Mouse (Mus musculus) hindbrain, embryonic 11.5 days (tissue): Measurements from ENCODE around the gene Nr1d1. TPM values are rescaled to one million over a fixed set of nuclear protein-coding genes. Genes with fewer than 3 reads are reported as not detected.
A peak's percentile ranks its signal among the peaks of the same experiment; 100 is the strongest.

Experiments
- ATAC-seq: fragments of 200-750 bp; cut with Nextera tagmentation; 2 replicates; pipeline ENCODE4 v1.8.0; 2017; ENCODE audit warnings: mild to moderate bottlenecking, moderate TSS enrichment, moderate library complexity; ENCODE audit not compliant: low FRiP score
- DNase-seq: peaks from one replicate; pipeline ENCODE4 v3.0.0-alpha.2; 2015; ENCODE audit warnings: low spot score
- H3K27ac ChIP-seq: fragments of 300-500 bp; sonication (generic); 2 replicates; pipeline ENCODE4 v1.5.1; 2014; ENCODE audit warnings: mild to moderate bottlenecking, low read depth, low read length
- H3K27me3 ChIP-seq: fragments of 300-500 bp; sonication (generic); 2 replicates; pipeline ENCODE4 v1.6.1; 2014; ENCODE audit warnings: mild to moderate bottlenecking, low read length, moderate library complexity, mixed read lengths; ENCODE audit not compliant: control insufficient read depth, insufficient read depth
- H3K36me3 ChIP-seq: fragments of 300-500 bp; sonication (generic); 2 replicates; pipeline ENCODE4 v1.6.1; 2014; ENCODE audit warnings: mild to moderate bottlenecking, low read length, moderate library complexity, mixed read lengths; ENCODE audit not compliant: control insufficient read depth, insufficient read depth
- H3K4me1 ChIP-seq: fragments of 300-500 bp; sonication (generic); replicated peaks from 2 replicates; pipeline ENCODE4 v1.6.1; 2014; ENCODE audit warnings: low read length, mixed read lengths; ENCODE audit not compliant: control insufficient read depth, insufficient read depth
- H3K4me2 ChIP-seq: fragments of 300-500 bp; sonication (generic); replicated peaks from 2 replicates; pipeline ENCODE4 v1.6.1; 2014; ENCODE audit warnings: mild to moderate bottlenecking, low read depth, low read length
- H3K4me3 ChIP-seq: fragments of 300-500 bp; sonication (generic); 2 replicates; pipeline ENCODE4 v1.5.1; 2014; ENCODE audit warnings: low read depth, low read length
- H3K9ac ChIP-seq: fragments of 300-500 bp; sonication (generic); 2 replicates; pipeline ENCODE4 v1.6.1; 2014; ENCODE audit warnings: low read depth, low read length
- H3K9me3 ChIP-seq: fragments of 300-500 bp; sonication (generic); 2 replicates; pipeline ENCODE4 v1.6.1; 2016; ENCODE audit warnings: low read length; ENCODE audit not compliant: control insufficient read depth
- WGBS: fragments of 180-500 bp; shearing (Covaris S2); extraction: QIAGEN DNeasy Blood & Tissue Kit; methylation state at CpG from one replicate; pipeline ENCODE4 v1.1.7; 2014; 5-methylcytosine and 5-hydroxymethylcytosine counted together
- polyA plus RNA-seq: library from polyadenylated mRNA; unstranded; fragments of >200 nt; fragmentation: Nextera tagmentation; extraction: Ambion mirVana; gene quantifications from 2 replicates; pipeline ENCODE4 v1.2.1, GENCODE M21; 2014

Nr1d1 gene
- polyA plus RNA-seq, 1 experiment from 2014 or later = 1.4 TPM

- peak overlapping the region; percentile 100 for H3K4me3 ChIP-seq
- ATAC-seq = no peak
- no peaks in the 10 kb centered on the region for H3K27me3 ChIP-seq
- peaks cover 13% of the 10 kb centered on the region for H3K4me1 ChIP-seq
- H3K4me2 ChIP-seq = peak overlapping the region; percentile 84
- 23% methylated on average over 5 of the region's 5 CpGs for WGBS
- H3K9ac ChIP-seq = peak overlapping the region; percentile 100
- no peak overlapping the region for H3K27ac ChIP-seq
- peak; percentile 8 for DNase-seq
- H3K9me3 ChIP-seq = no peaks in the 10 kb centered on the region
- peaks cover 5% of the 10 kb centered on the region; the same call in 1 of the 2 replicates for H3K36me3 ChIP-seq
Observed at GRCm38 (mm10) chr11:98797306-98797705, 22.2 kb upstream of the Nr1d1 start.

- Histone ChIP-seq H3K4me1 (peaks cover 13% of the 10 kb centered on the region), H3K27me3 (no peaks in the 10 kb centered on the region), H3K4me2 (peak overlapping the region; percentile 84), H3K27ac (peak overlapping the region; percentile 100), H3K4me3 (peak overlapping the region; percentile 100), H3K9ac (peak overlapping the region; percentile 100), H3K36me3 (peaks cover 5% of the 10 kb centered on the region; the same call in 1 of the 2 replicates), H3K9me3 (no peaks in the 10 kb centered on the region)
- WGBS = 6% methylated on average over 23 of the region's 23 CpGs
- peak; percentile 51; the same call in 1 of the 2 replicates for ATAC-seq
- DNase-seq = peak; percentile 90
Observed at GRCm38 (mm10) chr11:98796515-98797216, 21.5 kb upstream of the Nr1d1 start.

DNA sequence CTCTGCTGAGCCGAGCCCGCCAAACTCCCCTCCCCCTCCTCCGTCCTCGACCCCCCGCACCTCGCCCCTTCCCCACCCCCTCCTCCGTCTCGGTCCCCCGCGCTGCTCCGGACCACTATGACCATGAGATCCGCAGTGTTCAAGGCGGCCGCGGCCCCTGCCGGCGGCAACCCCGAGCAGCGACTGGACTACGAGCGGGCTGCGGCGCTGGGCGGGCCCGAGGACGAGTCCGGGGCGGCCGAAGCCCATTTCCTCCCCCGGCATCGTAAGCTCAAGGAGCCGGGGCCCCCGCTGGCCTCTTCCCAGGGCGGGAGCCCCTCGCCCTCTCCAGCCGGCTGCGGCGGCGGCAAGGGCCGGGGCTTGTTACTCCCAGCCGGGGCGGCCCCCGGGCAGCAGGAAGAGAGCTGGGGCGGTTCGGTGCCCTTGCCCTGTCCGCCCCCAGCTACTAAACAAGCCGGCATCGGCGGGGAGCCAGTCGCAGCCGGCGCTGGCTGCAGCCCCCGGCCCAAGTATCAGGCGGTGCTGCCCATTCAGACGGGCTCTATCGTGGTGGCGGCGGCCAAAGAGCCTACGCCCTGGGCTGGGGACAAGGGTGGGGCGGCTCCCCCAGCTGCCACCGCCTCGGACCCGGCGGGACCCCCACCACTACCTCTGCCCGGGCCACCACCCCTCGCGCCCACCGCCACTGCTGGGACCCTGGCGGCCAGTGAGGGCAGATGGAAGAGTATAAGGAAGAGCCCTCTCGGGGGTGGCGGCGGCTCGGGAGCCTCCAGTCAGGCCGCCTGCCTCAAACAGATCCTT, 20.8 kb upstream of the Nr1d1 start:
- under 1% methylated on average over 64 of the region's 74 CpGs for WGBS
- Histone ChIP-seq H3K4me2 (peak overlapping the region; percentile 84), H3K9me3 (no peaks in the 10 kb centered on the region), H3K9ac (peak overlapping the region; percentile 100), H3K36me3 (peaks cover 5% of the 10 kb centered on the region; the same call in 1 of the 2 replicates), H3K4me1 (peaks cover 13% of the 10 kb centered on the region), H3K27ac (peak overlapping the region; percentile 100), H3K4me3 (peak overlapping the region; percentile 100), H3K27me3 (no peaks in the 10 kb centered on the region)
- peak; percentile 62 for ATAC-seq
- DNase-seq = peak; percentile 75

DNA sequence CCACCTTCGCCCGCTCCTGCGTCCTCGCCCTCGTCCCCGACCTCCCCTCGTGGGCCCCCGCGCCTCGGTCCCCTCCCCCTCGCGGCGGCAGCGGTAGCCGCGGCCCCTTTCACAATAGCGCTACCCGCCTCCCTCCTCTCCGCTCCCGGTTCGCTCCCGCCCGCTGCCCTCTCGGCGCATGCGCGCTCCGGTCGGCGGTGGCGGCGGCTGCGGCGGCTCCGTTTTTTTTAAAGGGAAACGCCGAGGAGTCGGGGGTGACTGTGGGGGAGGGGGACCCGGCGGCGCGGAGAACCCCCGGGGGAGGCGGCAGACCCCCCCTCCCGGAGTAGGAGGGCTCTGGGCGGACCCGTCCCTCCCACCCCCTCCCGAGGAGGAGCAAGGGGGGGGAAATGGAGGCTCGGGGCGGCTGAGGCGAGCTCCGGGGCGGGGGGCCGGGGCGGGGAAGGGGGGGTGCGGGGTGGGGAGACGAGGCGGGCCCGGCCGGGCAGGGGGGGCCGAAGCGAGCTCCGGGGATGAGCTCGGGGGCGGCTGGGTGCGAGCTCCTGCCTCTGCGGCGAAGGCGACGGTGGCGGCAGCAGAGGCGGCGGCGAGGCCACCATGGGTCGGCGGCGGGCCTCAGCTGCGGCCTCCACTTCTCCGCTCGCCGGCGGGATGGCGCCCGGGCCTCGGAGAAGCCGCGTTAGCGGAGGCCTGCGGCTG, 20.0 kb upstream of the Nr1d1 start, which contains the start of gene Msl1:
Msl1 (plus strand) TSS at position 502 of the 699 bp plus-strand sequence.
- Histone ChIP-seq H3K27me3 (no peaks in the 10 kb centered on the region), H3K36me3 (no peaks in the 10 kb centered on the region), H3K9me3 (no peaks in the 10 kb centered on the region), H3K4me2 (peak within 1 kb of the TSS; percentile 84), H3K9ac (peak within 1 kb of the TSS; percentile 100), H3K27ac (peak within 1 kb of the TSS; percentile 100), H3K4me1 (peaks cover 13% of the 10 kb centered on the region), H3K4me3 (peak within 1 kb of the TSS; percentile 100)
- 0% methylated on average over 21 of the region's 89 CpGs for WGBS
- ATAC-seq (peak; percentile 64), DNase-seq (peak; percentile 91)

GRCm38 (mm10) chr11:98794469-98795014, 19.4 kb upstream of the Nr1d1 start:
- peak overlapping the region; percentile 84 for H3K4me2 ChIP-seq
- H3K27me3 ChIP-seq = no peaks in the 10 kb centered on the region
- ATAC-seq (peak; percentile 63), DNase-seq (no peak)
- peaks cover 14% of the 10 kb centered on the region for H3K4me1 ChIP-seq
- peak overlapping the region; percentile 100 for H3K4me3 ChIP-seq
- under 1% methylated on average over 29 of the region's 30 CpGs for WGBS
- H3K27ac ChIP-seq = peak overlapping the region; percentile 100
- peak overlapping the region; percentile 100 for H3K9ac ChIP-seq
- no peaks in the 10 kb centered on the region for H3K36me3 ChIP-seq
- H3K9me3 ChIP-seq = no peaks in the 10 kb centered on the region

DNA sequence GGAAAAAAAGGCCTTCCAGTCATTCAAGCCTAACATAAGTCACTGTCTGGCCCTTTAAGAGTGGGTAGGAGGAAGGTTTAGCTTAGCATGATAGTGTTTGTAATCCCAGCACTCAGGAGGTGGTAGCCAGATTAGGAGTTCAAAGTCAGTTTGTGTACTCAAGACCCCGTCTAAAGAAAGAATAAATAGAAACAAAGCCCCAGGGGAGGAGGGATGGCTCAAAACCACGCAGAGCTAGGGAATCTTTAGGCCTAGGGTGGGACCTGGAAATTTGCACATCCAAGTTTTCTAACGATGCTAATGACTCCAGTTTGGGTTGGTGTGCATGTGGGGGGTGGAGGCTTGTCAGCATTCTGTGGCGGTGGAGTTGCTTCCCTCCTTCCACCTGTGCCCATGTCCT, 16.9 kb upstream of the Nr1d1 start:
- Histone ChIP-seq H3K4me1 (peaks cover 9% of the 10 kb centered on the region), H3K36me3 (no peaks in the 10 kb centered on the region), H3K27me3 (no peaks in the 10 kb centered on the region), H3K9ac (no peak overlapping the region), H3K4me3 (no peak overlapping the region), H3K4me2 (no peak overlapping the region), H3K9me3 (no peaks in the 10 kb centered on the region), H3K27ac (no peak overlapping the region)
- WGBS = 18% methylated on average over 4 of the region's 4 CpGs
- ATAC-seq (no peak), DNase-seq (no peak)

DNA sequence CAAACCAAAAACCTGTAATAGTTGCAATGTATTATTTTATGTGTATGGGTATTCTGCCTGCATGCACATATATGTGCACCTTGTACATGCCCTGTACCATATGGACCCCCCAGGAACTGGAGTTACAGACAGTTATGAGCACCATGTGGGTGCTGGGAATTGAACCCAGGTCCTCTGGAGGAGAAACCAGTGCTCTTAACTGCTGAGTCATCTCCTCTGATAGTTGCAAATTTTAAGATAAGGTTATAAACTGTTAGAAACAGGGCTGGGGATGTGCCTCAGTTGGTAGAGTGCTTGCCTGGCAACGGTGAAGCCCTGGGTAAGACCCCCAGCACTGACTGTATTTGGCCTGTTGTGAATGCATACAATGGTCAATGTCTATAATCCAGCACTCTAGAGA, 16.3 kb upstream of the Nr1d1 start:
- Histone ChIP-seq H3K9ac (no peak overlapping the region), H3K4me2 (no peak overlapping the region), H3K36me3 (no peaks in the 10 kb centered on the region), H3K27ac (no peak overlapping the region), H3K4me1 (peaks cover 10% of the 10 kb centered on the region), H3K27me3 (no peaks in the 10 kb centered on the region), H3K4me3 (no peak overlapping the region), H3K9me3 (no peaks in the 10 kb centered on the region)
- no peak for DNase-seq
- 82% methylated on average over 1 of the region's 1 CpGs for WGBS
- no peak for ATAC-seq

- no peak overlapping the region for H3K27ac ChIP-seq
- no peaks in the 10 kb centered on the region for H3K9me3 ChIP-seq
- DNase-seq (no peak), ATAC-seq (no peak)
- H3K36me3 ChIP-seq = no peaks in the 10 kb centered on the region
- no peak overlapping the region for H3K4me3 ChIP-seq
- H3K4me2 ChIP-seq = no peak overlapping the region
- H3K9ac ChIP-seq = no peak overlapping the region
- 80% methylated on average over 5 of the region's 5 CpGs for WGBS
- peaks cover 15% of the 10 kb centered on the region for H3K4me1 ChIP-seq
- H3K27me3 ChIP-seq = no peaks in the 10 kb centered on the region
Observed at GRCm38 (mm10) chr11:98790631-98791205, 15.6 kb upstream of the Nr1d1 start.
